Mouse (Mus musculus) ES-E14 (cell line): ENCODE measurements at regions not wholly inside any gene's neighbourhood (a gene's known extent, or its start where the extent isn't known, plus 50 kb on each side); places are given as distances from the start of the nearest gene placed in this dataset.

Experiments
- DNase-seq: peaks from one replicate; pipeline ENCODE4 v3.0.0-alpha.2; 2013; ENCODE audit warnings: low read depth, low spot score
- H3K27ac ChIP-seq: 2 replicates; pipeline ENCODE4 v1.5.1; 2012; ENCODE audit warnings: low read depth, mild to moderate bottlenecking, low read length, moderate library complexity, mixed read lengths; ENCODE audit not compliant: poor library complexity, insufficient read depth, severe bottlenecking
- H3K36me3 ChIP-seq: 2 replicates; pipeline ENCODE4 v1.6.1; 2012; ENCODE audit warnings: mild to moderate bottlenecking, low read length, moderate library complexity, mixed read lengths; ENCODE audit not compliant: control insufficient read depth, poor library complexity, insufficient read depth, severe bottlenecking
- H3K4me1 ChIP-seq, 2 experiments: fragments of 150-350 bp in 1 of 2; sonication (generic) in 1 of 2; 2 replicates each; pipeline ENCODE4 v1.6.1; 2012; ENCODE audit warnings: low read length in 2 of 2, mild to moderate bottlenecking in 1 of 2, mixed read lengths in 1 of 2; ENCODE audit not compliant: control insufficient read depth in 2 of 2, insufficient read depth in 2 of 2, poor library complexity in 1 of 2
- H3K4me3 ChIP-seq, 2 experiments: fragments of 150-350 bp in 1 of 2; sonication (generic) in 1 of 2; 2 replicates each; pipeline ENCODE4 v1.5.1; 2012; ENCODE audit warnings: low read length in 2 of 2, low read depth in 1 of 2, mild to moderate bottlenecking in 1 of 2, mixed read lengths in 1 of 2; ENCODE audit not compliant: insufficient read depth in 1 of 2, poor library complexity in 1 of 2, severe bottlenecking in 1 of 2
- H3K9ac ChIP-seq: 2 replicates; pipeline ENCODE4 v1.6.1; 2012; ENCODE audit warnings: low read depth, mild to moderate bottlenecking, low read length, mixed read lengths; ENCODE audit not compliant: poor library complexity, insufficient read depth, severe bottlenecking
- H3K9me3 ChIP-seq: fragments of 150-350 bp; sonication (generic); 2 replicates; pipeline ENCODE4 v1.6.1; 2012; ENCODE audit warnings: low read depth, mild to moderate bottlenecking, low read length; ENCODE audit not compliant: control insufficient read depth, insufficient read depth
- CHD2 ChIP-seq: IDR thresholded peaks from 2 replicates; pipeline ENCODE4 v1.6.1; 2014; ENCODE audit warnings: mild to moderate bottlenecking, low read depth, low read length, inconsistent platforms
- HCFC1 ChIP-seq: IDR thresholded peaks from 2 replicates; pipeline ENCODE4 v1.6.1; 2012; ENCODE audit warnings: low read length, inconsistent platforms, borderline replicate concordance; ENCODE audit not compliant: insufficient read depth
- MAFK ChIP-seq: IDR thresholded peaks from 2 replicates; pipeline ENCODE4 v1.6.1; 2014; ENCODE audit warnings: mild to moderate bottlenecking, low read depth, low read length, inconsistent platforms; ENCODE audit not compliant: insufficient read depth
- ZC3H11A ChIP-seq: IDR thresholded peaks from 2 replicates; pipeline ENCODE4 v1.6.1; 2012; ENCODE audit warnings: low read depth, mild to moderate bottlenecking, inconsistent platforms, low read length, borderline replicate concordance
- ZNF384 ChIP-seq: IDR thresholded peaks from 2 replicates; pipeline ENCODE4 v1.6.1; 2012; ENCODE audit warnings: low read depth, low read length, inconsistent platforms
- in situ Hi-C, 2 experiments: fragments of 600-800 bp; cut with MboI; formaldehyde crosslinking; loops; one replicate each; pipeline ENCODE4 v1.15.1; 2025; ENCODE audit warnings: low sequenced_read_pairs in 2 of 2, inconsistent platforms in 1 of 2; ENCODE audit not compliant: unreplicated experiment in 2 of 2

GRCm38 (mm10) chr13:70934309-70935037, 92.9 kb upstream of the Adamts16 start:
- Histone ChIP-seq H3K4me3 (no peak overlapping the region), H3K9ac (no peak overlapping the region), H3K27ac (no peak overlapping the region), H3K9me3 (no peaks in the 10 kb centered on the region), H3K36me3 (no peaks in the 10 kb centered on the region), H3K4me1 (no peaks in the 10 kb centered on the region)
- in situ Hi-C loops: no loop called here
- TF ChIP-seq ZNF384 (no peak), ZC3H11A (no peak), CHD2 (no peak), MAFK (no peak), HCFC1 (no peak)
- DNase-seq: no peak

GRCm38 (mm10) chr13:70913834-70914233, 72.2 kb upstream of the Adamts16 start:
- Histone ChIP-seq H3K36me3 (no peaks in the 10 kb centered on the region), H3K9ac (no peak overlapping the region), H3K9me3 (no peaks in the 10 kb centered on the region), H3K27ac (no peak overlapping the region), H3K4me3 (no peak overlapping the region), H3K4me1 (no peaks in the 10 kb centered on the region)
- TF ChIP-seq MAFK: peak; percentile 67
- TF ChIP-seq HCFC1: no peak
- no peak for TF ChIP-seq CHD2
- DNase-seq: no peak
- in situ Hi-C loops: no loop called here

GRCm38 (mm10) chr13:70910934-70911333, 69.3 kb upstream of the Adamts16 start:
- Histone ChIP-seq H3K9me3 (no peaks in the 10 kb centered on the region), H3K9ac (no peak overlapping the region), H3K27ac (no peak overlapping the region), H3K4me3 (no peak overlapping the region), H3K4me1 (no peaks in the 10 kb centered on the region), H3K36me3 (no peaks in the 10 kb centered on the region)
- in situ Hi-C loops: no loop called here
- no peak for DNase-seq
- no peak for TF ChIP-seq ZC3H11A

GRCm38 (mm10) chr13:70904834-70905233, 63.2 kb upstream of the Adamts16 start:
- H3K36me3 ChIP-seq: no peaks in the 10 kb centered on the region
- no peak overlapping the region for H3K4me3 ChIP-seq
- no peak overlapping the region for H3K9ac ChIP-seq
- no peak for TF ChIP-seq MAFK
- TF ChIP-seq ZC3H11A: no peak
- no peak for TF ChIP-seq HCFC1
- no peak for TF ChIP-seq ZNF384
- no peak for TF ChIP-seq CHD2
- H3K27ac ChIP-seq: no peak overlapping the region
- no peaks in the 10 kb centered on the region for H3K9me3 ChIP-seq
- no peak for DNase-seq
- in situ Hi-C loops: no loop called here
- no peaks in the 10 kb centered on the region for H3K4me1 ChIP-seq

GRCm38 (mm10) chr13:70903831-70904230, 62.2 kb upstream of the Adamts16 start:
- Histone ChIP-seq H3K4me1 (no peaks in the 10 kb centered on the region), H3K4me3 (no peak overlapping the region), H3K9ac (no peak overlapping the region), H3K9me3 (no peaks in the 10 kb centered on the region), H3K36me3 (no peaks in the 10 kb centered on the region), H3K27ac (no peak overlapping the region)
- TF ChIP-seq CHD2 (no peak), ZNF384 (no peak), HCFC1 (no peak), MAFK (no peak), ZC3H11A (no peak)
- no peak for DNase-seq
- in situ Hi-C loops: no loop called here
